9 mouse cellular contexts compared by ENCODE assay signal in genomic region chr11:69966860-69967517, GRCm38 (mm10). TPM values are rescaled to one million over a fixed set of nuclear protein-coding genes. Genes with fewer than 3 reads are reported as not detected.
DNase-seq lines count a peak whose midpoint lies in the region; ATAC-seq and TF ChIP-seq lines count a peak whose summit lies in the region.
"Had no signal": no experiment of that assay in that cellular context is flagged by ENCODE, and none has a peak within 500 bp of the region (broad histone marks: within the 10 kb centered on the region; RNA-seq: fewer than 3 reads in every experiment).

No protein-coding gene starts in this region.

- no peak for TF ChIP-seq CTCF in forebrain, postnatal 0 days (IDR thresholded peaks at IDR 0.05; ENCODE audit: low read depth)

- H3K9ac ChIP-seq in heart, embryonic 14.5 days (ENCODE audit: low read length), result peak overlapping the region; percentile 66
- H3K9ac ChIP-seq in ES-E14 (ENCODE audit: insufficient read depth, low read depth, low read length, poor library complexity, severe bottlenecking), result peak overlapping the region; percentile 81
- no peak overlapping the region for H3K9ac ChIP-seq in forebrain, postnatal 0 days
- no peak overlapping the region for H3K9ac ChIP-seq in liver, embryonic 16.5 days (ENCODE audit: low read depth, low read length)

- no peak overlapping the region for H3K27ac ChIP-seq in heart, embryonic 14.5 days (replicated peaks in 1 of 2; ENCODE audit: control insufficient read depth in 1 of 2, insufficient read depth in 1 of 2, low read depth in 2 of 2, low read length in 2 of 2)
- no peak overlapping the region for H3K27ac ChIP-seq in ES-E14 (ENCODE audit: insufficient read depth, low read depth, low read length, poor library complexity, severe bottlenecking)
- H3K27ac ChIP-seq in forebrain, postnatal 0 days (ENCODE audit: low read depth, low read length), result no peak overlapping the region
- H3K27ac ChIP-seq in liver, embryonic 16.5 days (ENCODE audit: low read length), result no peak overlapping the region
- H3K27ac ChIP-seq: left cerebral cortex, adult 2 months had no signal

- H3K4me2 ChIP-seq in heart, embryonic 14.5 days (ENCODE audit: low read length), result peak overlapping the region; percentile 84
- peak overlapping the region; percentile 35 for H3K4me2 ChIP-seq in forebrain, postnatal 0 days (ENCODE audit: low read depth)
- H3K4me2 ChIP-seq in liver, embryonic 16.5 days (ENCODE audit: low read depth, low read length), result peak overlapping the region; percentile 59

- DNase-seq in heart, postnatal 4 days, result no peak
- no peak for DNase-seq in ES-E14 (ENCODE audit: low read depth, low spot score)
- no peak for DNase-seq in forebrain, postnatal 0 days
- no peak for DNase-seq in cerebellum, postnatal 4 days (ENCODE audit: low spot score in 2 of 2)
- no peak for DNase-seq in cerebellum, adult 8-10 months

- no peak for ATAC-seq in heart, embryonic 14.5 days (ENCODE audit: insufficient number of reproducible peaks, insufficient read depth, low FRiP score, low read depth)
- ATAC-seq in forebrain, postnatal 0 days, result peak; percentile 16; the same call in 1 of the 2 replicates
- no peak for ATAC-seq in liver, embryonic 16.5 days (ENCODE audit: low read depth)
- ATAC-seq in frontal cortex, adult (ENCODE audit: low TSS enrichment), result no peak

- peaks cover 34% of the 10 kb centered on the region for H3K36me3 ChIP-seq in heart, embryonic 14.5 days (ENCODE audit: control insufficient read depth, insufficient read depth, low read length)
- peaks cover 10% of the 10 kb centered on the region; the same call in 1 of the 2 replicates for H3K36me3 ChIP-seq in ES-E14 (ENCODE audit: control insufficient read depth, insufficient read depth, low read length, poor library complexity, severe bottlenecking)
- peaks cover 33% of the 10 kb centered on the region for H3K36me3 ChIP-seq in forebrain, postnatal 0 days (ENCODE audit: insufficient read depth)
- H3K36me3 ChIP-seq in liver, embryonic 16.5 days (ENCODE audit: control insufficient read depth, insufficient read depth), result peaks cover 4% of the 10 kb centered on the region; the same call in 1 of the 2 replicates

- in situ Hi-C loops in ES-E14 (cut with MboI; ENCODE audit: low sequenced_read_pairs in 2 of 2, unreplicated experiment in 2 of 2), result no loop called here

- peaks cover 4 to 14% of the 10 kb centered on the region in 2 experiments; a peak in 3 of 4 replicates for H3K4me1 ChIP-seq in heart, embryonic 14.5 days (ENCODE audit: control insufficient read depth in 2 of 2, insufficient read depth in 2 of 2, low read length in 2 of 2)
- H3K4me1 ChIP-seq in ES-E14 (ENCODE audit: control insufficient read depth in 2 of 2, insufficient read depth in 2 of 2, low read length in 2 of 2, poor library complexity in 1 of 2), result peaks cover 0 to 8% of the 10 kb centered on the region in 2 experiments; a peak in 1 of 4 replicates
- H3K4me1 ChIP-seq in forebrain, postnatal 0 days (ENCODE audit: insufficient read depth), result 0 out of 2 replicates have a peak, but pooled peaks cover 3% of the 10 kb centered on the region
- H3K4me1 ChIP-seq in liver, embryonic 16.5 days (ENCODE audit: control insufficient read depth, low read depth, low read length), result peaks cover 14% of the 10 kb centered on the region

- peak overlapping the region; percentile 30 to 44; a peak in 3 of 4 replicates for H3K4me3 ChIP-seq in heart, embryonic 14.5 days (ENCODE audit: control insufficient read depth in 1 of 2, insufficient read depth in 1 of 2, low read depth in 1 of 2, low read length in 2 of 2)
- H3K4me3 ChIP-seq in ES-E14 (ENCODE audit: insufficient read depth in 1 of 2, low read depth in 1 of 2, low read length in 2 of 2, poor library complexity in 1 of 2, severe bottlenecking in 1 of 2), result peak overlapping the region; percentile 72
- peak overlapping the region; percentile 24; the same call in 1 of the 2 replicates for H3K4me3 ChIP-seq in forebrain, postnatal 0 days (ENCODE audit: low read depth, low read length)
- peak overlapping the region; percentile 44 for H3K4me3 ChIP-seq in liver, embryonic 16.5 days (ENCODE audit: low read depth, low read length)

- 34% methylated on average over 17 of the region's 17 CpGs for WGBS in heart, embryonic 14.5 days
- WGBS in forebrain, postnatal 0 days, result 37% methylated on average over 17 of the region's 17 CpGs
- WGBS in liver, embryonic 16.5 days (ENCODE audit: insufficient replicate concordance), result 29% methylated on average over 17 of the region's 17 CpGs

- H3K9me3 ChIP-seq in heart, embryonic 14.5 days (ENCODE audit: control insufficient read depth, low read length), result no peaks in the 10 kb centered on the region
- H3K9me3 ChIP-seq in ES-E14 (ENCODE audit: control insufficient read depth, insufficient read depth, low read depth, low read length), result no peaks in the 10 kb centered on the region
- no peaks in the 10 kb centered on the region for H3K9me3 ChIP-seq in forebrain, postnatal 0 days (ENCODE audit: low read length)
- no peaks in the 10 kb centered on the region for H3K9me3 ChIP-seq in liver, embryonic 16.5 days (replicated peaks; ENCODE audit: control insufficient read depth, low read length)

- H3K27me3 ChIP-seq in heart, embryonic 14.5 days (ENCODE audit: control insufficient read depth, insufficient read depth, low read length), result peaks cover 49% of the 10 kb centered on the region
- H3K27me3 ChIP-seq in forebrain, postnatal 0 days (ENCODE audit: insufficient read depth, low read length), result peaks cover 42% of the 10 kb centered on the region
- peaks cover 58% of the 10 kb centered on the region for H3K27me3 ChIP-seq in liver, embryonic 16.5 days (ENCODE audit: control insufficient read depth, insufficient read depth, low read depth, low read length)

TF ChIP-seq in ES-E14, 5 proteins besides CTCF, POLR2A, EP300 and RAD21:
- TF ChIP-seq ZC3H11A (IDR thresholded peaks at IDR 0.05; ENCODE audit: borderline replicate concordance, low read depth, low read length) (no peak), ZNF384 (IDR thresholded peaks at IDR 0.05; ENCODE audit: low read depth, low read length) (no peak), CHD2 (IDR thresholded peaks at IDR 0.05; ENCODE audit: low read depth, low read length) (no peak), MAFK (IDR thresholded peaks at IDR 0.05; ENCODE audit: insufficient read depth, low read depth, low read length) (no peak), HCFC1 (IDR thresholded peaks at IDR 0.05; ENCODE audit: borderline replicate concordance, insufficient read depth, low read length) (no peak)

RNA-seq across cellular contexts. Expression of gene Cldn7, which starts 2.4 kb away (rescaled TPM):
- 1.2 and 2.4 TPM in 2 replicates for polyA plus RNA-seq in heart, embryonic 14.5 days (2014; fragmentation: Nextera tagmentation; extraction: Ambion mirVana)
- total RNA-seq in heart, postnatal 4 days (2021), result under 1 TPM in 1 of 2 experiments, not detected in 1; 0.76 TPM
- total RNA-seq in ES-E14 (2012; rRNA removed), result 24.9 and 38.7 TPM in 2 replicates
- total RNA-seq in forebrain, postnatal 0 days (2014; rRNA removed), result not detected in 2 replicates
- 0.34 and 0.42 TPM in 2 replicates for polyA plus RNA-seq in forebrain, postnatal 0 days (2015; fragmentation: Nextera tagmentation; extraction: Ambion mirVana)
- polyA plus RNA-seq in liver, embryonic 16.5 days (2015; fragmentation: Nextera tagmentation; extraction: Ambion mirVana), result 5.4 and 11.7 TPM in 2 replicates
- total RNA-seq: left cerebral cortex, adult 2 months had no signal

RNA-seq across cellular contexts. Expression of gene Ctdnep1, which starts 14.0 kb away (rescaled TPM):
- 22.3 and 26.0 TPM in 2 replicates for polyA plus RNA-seq in heart, embryonic 14.5 days (2014; fragmentation: Nextera tagmentation; extraction: Ambion mirVana)
- total RNA-seq in heart, postnatal 4 days (2021), result 100 to 1,000 TPM; 132 to 144 TPM
- 33.3 and 41.2 TPM in 2 replicates for total RNA-seq in ES-E14 (2012; rRNA removed)
- 29.7 and 41.4 TPM in 2 replicates for total RNA-seq in forebrain, postnatal 0 days (2014; rRNA removed)
- 21.2 and 23.2 TPM in 2 replicates for polyA plus RNA-seq in forebrain, postnatal 0 days (2015; fragmentation: Nextera tagmentation; extraction: Ambion mirVana)
- polyA plus RNA-seq in liver, embryonic 16.5 days (2015; fragmentation: Nextera tagmentation; extraction: Ambion mirVana), result 7.1 and 7.3 TPM in 2 replicates

RNA-seq across cellular contexts. Expression of gene Elp5, which starts 15.3 kb away (rescaled TPM):
- 107 and 114 TPM in 2 replicates for polyA plus RNA-seq in heart, embryonic 14.5 days (2014; fragmentation: Nextera tagmentation; extraction: Ambion mirVana)
- 10 to 100 TPM; 63.1 to 64.6 TPM for total RNA-seq in heart, postnatal 4 days (2021)
- total RNA-seq in ES-E14 (2012; rRNA removed), result 76.1 and 87.9 TPM in 2 replicates
- total RNA-seq in forebrain, postnatal 0 days (2014; rRNA removed), result 115 and 124 TPM in 2 replicates
- polyA plus RNA-seq in forebrain, postnatal 0 days (2015; fragmentation: Nextera tagmentation; extraction: Ambion mirVana), result 187 and 198 TPM in 2 replicates
- polyA plus RNA-seq in liver, embryonic 16.5 days (2015; fragmentation: Nextera tagmentation; extraction: Ambion mirVana), result 55.1 and 57.2 TPM in 2 replicates

RNA-seq across cellular contexts. Expression of gene Slc2a4, which starts 19.0 kb away (rescaled TPM):
- 27.6 and 28.5 TPM in 2 replicates for polyA plus RNA-seq in heart, embryonic 14.5 days (2014; fragmentation: Nextera tagmentation; extraction: Ambion mirVana)
- 100 to 1,000 TPM in 1 of 2 experiments, 10 to 100 TPM in 1; 97.9 to 101 TPM for total RNA-seq in heart, postnatal 4 days (2021)
- 2.6 and 4.2 TPM in 2 replicates for total RNA-seq in ES-E14 (2012; rRNA removed)
- 4.1 and 7.8 TPM in 2 replicates for total RNA-seq in forebrain, postnatal 0 days (2014; rRNA removed)
- 3.5 and 3.9 TPM in 2 replicates for polyA plus RNA-seq in forebrain, postnatal 0 days (2015; fragmentation: Nextera tagmentation; extraction: Ambion mirVana)
- polyA plus RNA-seq in liver, embryonic 16.5 days (2015; fragmentation: Nextera tagmentation; extraction: Ambion mirVana), result 18.4 and 22.6 TPM in 2 replicates

RNA-seq across cellular contexts. Expression of gene Gabarap, which starts 24.0 kb away (rescaled TPM):
- 454 and 540 TPM in 2 replicates for polyA plus RNA-seq in heart, embryonic 14.5 days (2014; fragmentation: Nextera tagmentation; extraction: Ambion mirVana)
- total RNA-seq in heart, postnatal 4 days (2021), result 100 to 1,000 TPM; 271 TPM
- 57.7 and 70.6 TPM in 2 replicates for total RNA-seq in ES-E14 (2012; rRNA removed)
- total RNA-seq in forebrain, postnatal 0 days (2014; rRNA removed), result 246 and 261 TPM in 2 replicates
- 574 and 668 TPM in 2 replicates for polyA plus RNA-seq in forebrain, postnatal 0 days (2015; fragmentation: Nextera tagmentation; extraction: Ambion mirVana)
- polyA plus RNA-seq in liver, embryonic 16.5 days (2015; fragmentation: Nextera tagmentation; extraction: Ambion mirVana), result 255 and 280 TPM in 2 replicates

Comparison
In these comparisons a context has a peak if more than half of its experiments do, and no peak if none do; other contexts are left out.
1. H3K9ac ChIP-seq: peak in heart, embryonic 14.5 days (single experiment) and ES-E14 (single experiment); none in forebrain, postnatal 0 days (single experiment) and liver, embryonic 16.5 days (single experiment).
2. RNA of gene Cldn7, which starts 2.4 kb away (total RNA-seq): 24.9 to 38.7 TPM in ES-E14; 0.76 TPM in heart, postnatal 4 days and not detected in forebrain, postnatal 0 days; every median in the first group is over 10 times any median in the second.
3. Peak in every context shown above with its lines, with median percentiles within 50 percentile points of each other: H3K4me2 ChIP-seq and H3K4me3 ChIP-seq.